Mouse (Mus musculus): ENCODE data around the gene Plvap.

DNA sequence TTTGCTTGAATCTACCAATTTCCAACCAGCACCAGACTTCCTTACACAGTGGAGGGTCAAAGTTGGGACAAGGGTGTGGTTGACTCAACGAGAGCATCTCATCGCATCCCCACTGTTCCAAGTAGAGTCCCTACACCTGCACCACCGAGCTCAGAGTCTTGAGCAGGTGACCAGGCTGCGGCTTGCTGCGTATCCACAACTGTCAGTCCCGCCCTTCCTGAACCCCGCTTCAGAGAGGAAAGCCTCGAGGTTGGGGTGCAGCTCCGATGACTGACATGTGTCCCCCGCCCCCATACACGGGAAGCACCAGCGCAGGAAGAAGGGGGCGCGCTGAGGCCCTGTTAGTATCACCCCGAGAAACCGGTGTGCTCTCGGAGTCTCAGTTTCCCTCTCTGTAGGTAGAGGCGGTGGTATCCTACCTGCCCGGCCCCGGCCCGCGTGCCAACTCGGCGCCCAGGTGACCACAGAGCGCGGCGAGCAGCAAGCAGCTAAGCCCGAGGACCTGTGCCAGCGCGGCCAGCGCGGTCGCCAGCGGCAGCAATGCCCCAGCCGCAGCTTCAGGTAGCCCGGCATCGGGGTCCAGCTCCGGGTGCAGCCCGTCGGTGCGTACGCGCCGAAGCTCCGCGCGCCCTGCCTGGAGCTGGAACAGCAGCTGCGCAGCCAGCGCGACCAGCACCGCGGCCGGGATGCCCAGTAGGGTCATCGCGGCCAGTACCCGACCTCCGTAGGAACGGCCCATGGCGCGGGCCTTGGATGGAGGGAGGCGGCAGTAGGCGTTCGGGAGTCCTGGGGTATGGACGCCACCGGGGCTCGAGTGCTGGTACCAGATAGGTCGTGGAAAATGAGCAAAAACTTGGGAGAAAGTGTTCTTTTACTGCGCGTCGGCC is 46.8 kb upstream of the Plvap start, which contains the start of gene Tmem221:
- TF ChIP-seq CTCF (IDR thresholded peaks at IDR 0.05; ENCODE audit: low read depth) = no peak
- no peak for TF ChIP-seq EP300 (IDR thresholded peaks at IDR 0.05; ENCODE audit: low read depth)

Data from heart, postnatal 0 days (tissue).